Mouse (Mus musculus): ENCODE measurements around the gene Thrb.

Thrb gene

GRCm38 (mm10) chr14:17659686-17660328, at the start of gene Thrb:
Thrb (plus strand) TSS chr14:17660261.
- DNase-seq (ENCODE audit: low read depth) = no peak

- no peak for DNase-seq (ENCODE audit: low read depth)
Observed at GRCm38 (mm10) chr14:17621671-17622070, 38.4 kb upstream of the Thrb start.

GRCm38 (mm10) chr14:17623936-17624335, 36.1 kb upstream of the Thrb start:
- no peak for DNase-seq (ENCODE audit: low read depth)

- DNase-seq (ENCODE audit: low read depth) = no peak
Observed at GRCm38 (mm10) chr14:17629215-17629614, 30.8 kb upstream of the Thrb start.

- DNase-seq (ENCODE audit: low read depth) = no peak
Observed at GRCm38 (mm10) chr14:17632887-17633522, 27.1 kb upstream of the Thrb start.

- DNase-seq (ENCODE audit: low read depth) = no peak
Observed at GRCm38 (mm10) chr14:17636971-17637370, 23.1 kb upstream of the Thrb start.

- no peak for DNase-seq (ENCODE audit: low read depth)
Observed at GRCm38 (mm10) chr14:17641770-17642169, 18.3 kb upstream of the Thrb start.

- DNase-seq (ENCODE audit: low read depth) = no peak
Observed at GRCm38 (mm10) chr14:17655084-17655483, 5.0 kb upstream of the Thrb start.

GRCm38 (mm10) chr14:17659031-17659430, 1.0 kb upstream of the Thrb start:
- DNase-seq (ENCODE audit: low read depth) = no peak

- no peak for DNase-seq (ENCODE audit: low read depth)
Observed at GRCm38 (mm10) chr14:17660329-17661099, 453 bp downstream of the Thrb start.

GRCm38 (mm10) chr14:17661100-17661521, 1.1 kb downstream of the Thrb start:
- no peak for DNase-seq (ENCODE audit: low read depth)

GRCm38 (mm10) chr14:17662087-17662486, 2.0 kb downstream of the Thrb start:
- DNase-seq (ENCODE audit: low read depth) = no peak

- no peak for DNase-seq (ENCODE audit: low read depth)
Observed at GRCm38 (mm10) chr14:17674335-17674734, 14.3 kb downstream of the Thrb start.

GRCm38 (mm10) chr14:17675214-17675613, 15.2 kb downstream of the Thrb start:
- no peak for DNase-seq (ENCODE audit: low read depth)

- no peak for DNase-seq (ENCODE audit: low read depth)
Observed at GRCm38 (mm10) chr14:17681479-17681878, 21.4 kb downstream of the Thrb start.

- no peak for DNase-seq (ENCODE audit: low read depth)
Observed at GRCm38 (mm10) chr14:17684881-17685280, 24.8 kb downstream of the Thrb start.

GRCm38 (mm10) chr14:17685491-17685890, 25.4 kb downstream of the Thrb start:
- no peak for DNase-seq (ENCODE audit: low read depth)

- no peak for DNase-seq (ENCODE audit: low read depth)
Observed at GRCm38 (mm10) chr14:17686939-17687338, 26.9 kb downstream of the Thrb start.

- DNase-seq (ENCODE audit: low read depth) = no peak
Observed at GRCm38 (mm10) chr14:17691246-17691645, 31.2 kb downstream of the Thrb start.

- no peak for DNase-seq (ENCODE audit: low read depth)
Observed at GRCm38 (mm10) chr14:17695526-17695925, 35.5 kb downstream of the Thrb start.

- DNase-seq (ENCODE audit: low read depth) = no peak
Observed at GRCm38 (mm10) chr14:17697920-17698632, 38.0 kb downstream of the Thrb start.

- no peak for DNase-seq (ENCODE audit: low read depth)
Observed at GRCm38 (mm10) chr14:17700228-17700627, 40.2 kb downstream of the Thrb start.
